Mouse (Mus musculus): ENCODE data around the gene Phkg2.

- no peak for TF ChIP-seq CTCF (IDR thresholded peaks at IDR 0.05; ENCODE audit: low read depth)
- no peak for TF ChIP-seq EP300 (IDR thresholded peaks at IDR 0.05; ENCODE audit: low read depth)
Observed at GRCm38 (mm10) chr7:127596747-127597146, 23.6 kb downstream of the Phkg2 start.
